Mouse (Mus musculus) lung, postnatal 0 days (tissue): ENCODE measurements around the gene H2-Eb2. TPM values are rescaled to one million over a fixed set of nuclear protein-coding genes. Genes with fewer than 3 reads are reported as not detected.
A peak's percentile ranks its signal among the peaks of the same experiment; 100 is the strongest.

Experiments
- ATAC-seq: fragments of 200-750 bp; cut with Nextera tagmentation; 2 replicates; pipeline ENCODE4 v1.8.0; 2017; ENCODE audit warnings: moderate library complexity
- DNase-seq: peaks from one replicate; pipeline ENCODE4 v3.0.0-alpha.2; 2016; ENCODE audit warnings: low spot score
- H3K27ac ChIP-seq: fragments of 300-500 bp; sonication (generic); 2 replicates; pipeline ENCODE4 v1.5.1; 2014; ENCODE audit warnings: antibody characterized with exemption, mild to moderate bottlenecking, low read length, mixed read lengths
- H3K27me3 ChIP-seq: fragments of 300-500 bp; sonication (generic); replicated peaks from 2 replicates; pipeline ENCODE4 v1.6.1; 2014; ENCODE audit warnings: low read length, mixed read lengths; ENCODE audit not compliant: insufficient read depth
- H3K36me3 ChIP-seq: fragments of 300-500 bp; sonication (generic); 2 replicates; pipeline ENCODE4 v1.6.1; 2014; ENCODE audit warnings: low read length, mixed read lengths; ENCODE audit not compliant: insufficient read depth
- H3K4me1 ChIP-seq: fragments of 300-500 bp; sonication (generic); 2 replicates; pipeline ENCODE4 v1.6.1; 2014; ENCODE audit warnings: antibody characterized with exemption, low read depth, low read length, mixed read lengths; ENCODE audit not compliant: insufficient read depth
- H3K4me2 ChIP-seq: fragments of 300-500 bp; sonication (generic); replicated peaks from 2 replicates; pipeline ENCODE4 v1.6.1; 2014; ENCODE audit warnings: low read depth, mild to moderate bottlenecking, low read length, moderate library complexity, mixed read lengths
- H3K4me3 ChIP-seq: fragments of 300-500 bp; sonication (generic); 2 replicates; pipeline ENCODE4 v1.5.1; 2014; ENCODE audit warnings: low read depth, low read length
- H3K9ac ChIP-seq: fragments of 300-500 bp; sonication (generic); replicated peaks from 2 replicates; pipeline ENCODE4 v1.6.1; 2014; ENCODE audit warnings: low read depth, mild to moderate bottlenecking
- H3K9me3 ChIP-seq: fragments of 300-500 bp; sonication (generic); 2 replicates; pipeline ENCODE4 v1.6.1; 2016; ENCODE audit warnings: low read length, mixed read lengths
- CTCF ChIP-seq: IDR thresholded peaks from 2 replicates; pipeline ENCODE4 v1.5.1; 2016; ENCODE audit warnings: antibody characterized with exemption, mild to moderate bottlenecking
- EP300 ChIP-seq: IDR thresholded peaks from 2 replicates; pipeline ENCODE4 v1.6.1; 2016; ENCODE audit warnings: antibody characterized with exemption, mild to moderate bottlenecking, control low read depth
- WGBS: fragments of 180-500 bp; shearing (Covaris S2); extraction: QIAGEN DNeasy Blood & Tissue Kit; methylation state at CpG from one replicate; pipeline ENCODE4 v1.1.7; 2014; 5-methylcytosine and 5-hydroxymethylcytosine counted together
- polyA plus RNA-seq: library from polyadenylated mRNA; unstranded; fragments of >200 nt; fragmentation: Nextera tagmentation; extraction: Ambion mirVana; gene quantifications from 2 replicates; pipeline ENCODE4 v1.2.1, GENCODE M21; 2015

H2-Eb2 gene
- polyA plus RNA-seq, 1 experiment from 2014 or later: not detected

GRCm38 (mm10) chr17:34377450-34378209 lies 52.2 kb downstream of the H2-Eb2 start:
- Histone ChIP-seq H3K9ac (no peak overlapping the region), H3K4me2 (no peak overlapping the region), H3K4me1 (no peaks in the 10 kb centered on the region), H3K4me3 (no peak overlapping the region), H3K27me3 (no peaks in the 10 kb centered on the region), H3K9me3 (no peaks in the 10 kb centered on the region), H3K36me3 (no peaks in the 10 kb centered on the region), H3K27ac (no peak overlapping the region)
- DNase-seq: no peak
- no peak for ATAC-seq
- WGBS: 48% methylated on average over 6 of the region's 6 CpGs
- TF ChIP-seq CTCF: no peak
- no peak for TF ChIP-seq EP300

- 73% methylated on average over 2 of the region's 2 CpGs for WGBS
- Histone ChIP-seq H3K4me3 (no peak overlapping the region), H3K27me3 (no peaks in the 10 kb centered on the region), H3K9ac (no peak overlapping the region), H3K27ac (no peak overlapping the region), H3K9me3 (no peaks in the 10 kb centered on the region), H3K4me1 (no peaks in the 10 kb centered on the region), H3K36me3 (no peaks in the 10 kb centered on the region), H3K4me2 (no peak overlapping the region)
- ATAC-seq (no peak), DNase-seq (no peak)
- TF ChIP-seq EP300: no peak
- no peak for TF ChIP-seq CTCF
Measured at GRCm38 (mm10) chr17:34378716-34379115, 53.3 kb downstream of the H2-Eb2 start.

GRCm38 (mm10) chr17:34379451-34379850 lies 54.0 kb downstream of the H2-Eb2 start:
- no peak for TF ChIP-seq EP300
- no peak for TF ChIP-seq CTCF
- Histone ChIP-seq H3K9me3 (no peaks in the 10 kb centered on the region), H3K27ac (no peak overlapping the region), H3K27me3 (no peaks in the 10 kb centered on the region), H3K36me3 (no peaks in the 10 kb centered on the region), H3K4me2 (no peak overlapping the region), H3K9ac (no peak overlapping the region), H3K4me1 (no peaks in the 10 kb centered on the region), H3K4me3 (no peak overlapping the region)
- DNase-seq: no peak
- ATAC-seq: no peak
- 73% methylated on average over 7 of the region's 7 CpGs for WGBS

DNA sequence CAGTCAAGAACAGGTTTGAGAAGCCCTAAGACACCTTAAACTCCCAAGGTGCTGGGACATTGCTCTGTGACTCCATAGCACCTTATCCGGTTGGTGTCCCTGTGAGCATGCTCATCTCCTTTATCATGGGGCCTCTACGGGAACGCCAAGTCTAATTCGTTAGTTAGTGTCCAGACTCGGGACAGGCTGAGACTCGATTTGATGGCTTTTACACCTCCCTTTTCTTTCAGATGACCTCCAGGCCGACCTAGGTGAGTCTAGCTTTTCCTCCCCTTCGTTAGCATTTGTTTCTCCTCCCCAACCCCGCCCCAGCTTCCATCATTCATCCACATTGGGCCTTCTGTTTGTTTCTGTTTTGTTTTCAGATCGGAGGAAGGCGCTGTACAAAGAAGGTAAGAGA lies 56.4 kb downstream of the H2-Eb2 start:
- Histone ChIP-seq H3K36me3 (no peaks in the 10 kb centered on the region), H3K9ac (no peak overlapping the region), H3K27ac (no peak overlapping the region), H3K4me2 (no peak overlapping the region), H3K27me3 (no peaks in the 10 kb centered on the region), H3K4me3 (no peak overlapping the region), H3K4me1 (no peaks in the 10 kb centered on the region), H3K9me3 (no peaks in the 10 kb centered on the region)
- ATAC-seq (no peak), DNase-seq (no peak)
- WGBS: 69% methylated on average over 11 of the region's 11 CpGs
- TF ChIP-seq EP300 (no peak), CTCF (no peak)

DNA sequence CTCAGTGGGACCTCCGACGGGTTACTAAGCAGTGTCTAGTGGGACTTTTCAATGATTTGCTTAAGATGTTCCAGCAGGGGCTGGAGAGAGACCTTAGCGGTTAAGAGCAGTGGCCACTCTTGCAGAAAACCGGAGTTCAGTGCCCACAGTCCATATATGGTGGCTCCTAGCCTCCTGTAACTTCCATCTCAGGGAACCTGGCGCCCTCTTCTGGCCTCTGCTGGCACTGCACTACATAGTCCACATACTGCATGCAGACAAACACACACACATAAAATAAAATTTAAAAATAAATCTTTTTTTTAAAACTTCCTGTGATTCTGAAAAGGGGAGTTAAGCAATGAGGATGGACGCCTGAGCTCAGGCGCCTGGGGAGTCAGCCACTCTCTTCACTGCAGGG lies 57.7 kb downstream of the H2-Eb2 start:
- no peak for DNase-seq
- 70% methylated on average over 7 of the region's 7 CpGs for WGBS

GRCm38 (mm10) chr17:34384699-34385098 lies 59.2 kb downstream of the H2-Eb2 start:
- Histone ChIP-seq H3K4me1 (no peaks in the 10 kb centered on the region), H3K4me2 (no peak overlapping the region), H3K27me3 (no peaks in the 10 kb centered on the region), H3K36me3 (no peaks in the 10 kb centered on the region), H3K9me3 (no peaks in the 10 kb centered on the region), H3K9ac (no peak overlapping the region), H3K27ac (no peak overlapping the region), H3K4me3 (no peak overlapping the region)
- no peak for ATAC-seq
- DNase-seq: no peak
- TF ChIP-seq EP300 (no peak), CTCF (no peak)
- 45% methylated on average over 3 of the region's 3 CpGs for WGBS

More for the DNA sequence above, 57.7 kb downstream of the H2-Eb2 start:
- Histone ChIP-seq H3K4me2 (no peak overlapping the region), H3K27ac (no peak overlapping the region), H3K9ac (no peak overlapping the region), H3K36me3 (no peaks in the 10 kb centered on the region), H3K4me3 (no peak overlapping the region), H3K9me3 (no peaks in the 10 kb centered on the region), H3K4me1 (no peaks in the 10 kb centered on the region), H3K27me3 (no peaks in the 10 kb centered on the region)
- no peak for ATAC-seq
- TF ChIP-seq EP300: no peak
- TF ChIP-seq CTCF: peak; percentile 24
